Mouse (Mus musculus) kidney, postnatal 0 days (tissue): ENCODE measurements around the gene Srgap3. TPM values are rescaled to one million over a fixed set of nuclear protein-coding genes. Genes with fewer than 3 reads are reported as not detected.

ENCODE experiments used
- ATAC-seq: fragments of 200-750 bp; cut with Nextera tagmentation; replicated peaks from 2 replicates; pipeline ENCODE4 v1.8.0; 2017; ENCODE audit warnings: low read depth, moderate number of reproducible peaks, moderate TSS enrichment, moderate library complexity; ENCODE audit not compliant: low FRiP score
- DNase-seq: peaks from one replicate; pipeline ENCODE4 v3.0.0-alpha.2; 2016; ENCODE audit warnings: low spot score
- H3K27ac ChIP-seq: fragments of 300-500 bp; sonication (generic); 2 replicates; pipeline ENCODE4 v1.5.1; 2014; ENCODE audit warnings: mild to moderate bottlenecking
- H3K27me3 ChIP-seq: fragments of 300-500 bp; sonication (generic); 2 replicates; pipeline ENCODE4 v1.6.1; 2014; ENCODE audit warnings: low read length, mixed read lengths; ENCODE audit not compliant: insufficient read depth
- H3K36me3 ChIP-seq: fragments of 300-500 bp; sonication (generic); 2 replicates; pipeline ENCODE4 v1.6.1; 2014; ENCODE audit warnings: low read length, mixed read lengths; ENCODE audit not compliant: insufficient read depth
- H3K4me1 ChIP-seq: fragments of 300-500 bp; sonication (generic); replicated peaks from 2 replicates; pipeline ENCODE4 v1.6.1; 2014; ENCODE audit warnings: antibody characterized with exemption, low read length, mixed read lengths; ENCODE audit not compliant: insufficient read depth
- H3K4me2 ChIP-seq: fragments of 300-500 bp; sonication (generic); 2 replicates; pipeline ENCODE4 v1.6.1; 2014; ENCODE audit warnings: mild to moderate bottlenecking, low read length, moderate library complexity, mixed read lengths
- H3K4me3 ChIP-seq: fragments of 300-500 bp; sonication (generic); replicated peaks from 2 replicates; pipeline ENCODE4 v1.5.1; 2014; ENCODE audit warnings: low read depth, low read length
- H3K9ac ChIP-seq: fragments of 300-500 bp; sonication (generic); 2 replicates; pipeline ENCODE4 v1.6.1; 2014; ENCODE audit warnings: low read depth, low read length
- H3K9me3 ChIP-seq: fragments of 300-500 bp; sonication (generic); replicated peaks from 2 replicates; pipeline ENCODE4 v1.6.1; 2016; ENCODE audit warnings: low read length, inconsistent platforms, mixed read lengths
- CTCF ChIP-seq: IDR thresholded peaks from 2 replicates; pipeline ENCODE4 v1.5.1; 2016; ENCODE audit warnings: antibody characterized with exemption, low read depth, mild to moderate bottlenecking, moderate library complexity
- WGBS: fragments of 180-500 bp; shearing (Covaris S2); extraction: QIAGEN DNeasy Blood & Tissue Kit; methylation state at CpG from one replicate; pipeline ENCODE4 v1.1.7; 2014; 5-methylcytosine and 5-hydroxymethylcytosine counted together
- polyA plus RNA-seq: library from polyadenylated mRNA; unstranded; fragments of >200 nt; fragmentation: Nextera tagmentation; extraction: Ambion mirVana; gene quantifications from 2 replicates; pipeline ENCODE4 v1.2.1, GENCODE M21; 2015

Srgap3 gene
- polyA plus RNA-seq, 1 experiment from 2014 or later = 2.1 TPM

- ATAC-seq (0 out of 2 replicates have a peak, but pooled peaks have one; percentile 36), DNase-seq (peak; percentile 54)
- Histone ChIP-seq H3K27ac (no peak overlapping the region), H3K36me3 (no peaks in the 10 kb centered on the region), H3K4me3 (no peak overlapping the region), H3K9ac (no peak overlapping the region), H3K9me3 (no peaks in the 10 kb centered on the region), H3K4me1 (no peaks in the 10 kb centered on the region), H3K4me2 (no peak overlapping the region), H3K27me3 (no peaks in the 10 kb centered on the region)
- no peak for TF ChIP-seq CTCF
- 26% methylated on average over 7 of the region's 7 CpGs for WGBS
Observed at GRCm38 (mm10) chr6:112686485-112686884, 260.6 kb downstream of the Srgap3 start.

GRCm38 (mm10) chr6:112684065-112684464, 263.0 kb downstream of the Srgap3 start:
- Histone ChIP-seq H3K4me1 (no peaks in the 10 kb centered on the region), H3K9ac (no peak overlapping the region), H3K4me3 (no peak overlapping the region), H3K9me3 (no peaks in the 10 kb centered on the region), H3K27me3 (no peaks in the 10 kb centered on the region), H3K27ac (no peak overlapping the region), H3K4me2 (no peak overlapping the region), H3K36me3 (0 out of 2 replicates have a peak, but pooled peaks cover 4% of the 10 kb centered on the region)
- no peak for TF ChIP-seq CTCF
- DNase-seq (no peak), ATAC-seq (no peak)
- 79% methylated on average over 2 of the region's 2 CpGs for WGBS

Other genes starting within 250 kb of the Srgap3 start
- gene Thumpd3, start 99.0 kb upstream of the Srgap3 start, polyA plus RNA-seq = 41.5 and 42.1 TPM in 2 replicates
- 46.4 and 50.3 TPM in 2 replicates for gene Setd5, start 130.1 kb upstream of the Srgap3 start, polyA plus RNA-seq
- 0.20 and 0.45 TPM in 2 replicates for gene Lhfpl4, start 248.1 kb upstream of the Srgap3 start, polyA plus RNA-seq